In genomic region chr4:34847679-34848309, GRCm38 (mm10) we compare ENCODE assay signal across 25 mouse cellular contexts. TPM values are rescaled to one million over a fixed set of nuclear protein-coding genes. Genes with fewer than 3 reads are reported as not detected.
DNase-seq lines count a peak whose midpoint lies in the region; ATAC-seq and TF ChIP-seq lines count a peak whose summit lies in the region.
"Had no signal": no experiment of that assay in that cellular context is flagged by ENCODE, and none has a peak within 500 bp of the region (broad histone marks: within the 10 kb centered on the region; RNA-seq: fewer than 3 reads in every experiment).

No protein-coding gene starts in this region.

- no peak overlapping the region for H3K4me2 ChIP-seq in hindbrain, embryonic 16.5 days (ENCODE audit: low read length)
- H3K4me2 ChIP-seq in hindbrain, embryonic 11.5 days (replicated peaks; ENCODE audit: low read depth, low read length) = no peak overlapping the region
- peak overlapping the region; percentile 43 for H3K4me2 ChIP-seq in myocyte (ENCODE audit: low read depth)
- no peak overlapping the region for H3K4me2 ChIP-seq in forebrain, embryonic 15.5 days (replicated peaks)
- H3K4me2 ChIP-seq: forebrain, embryonic 13.5 days; midbrain, embryonic 15.5 days; neural tube, embryonic 12.5 days had no signal

- no peak overlapping the region for H3K9ac ChIP-seq in hindbrain, embryonic 16.5 days (ENCODE audit: low read depth, low read length)
- no peak overlapping the region for H3K9ac ChIP-seq in hindbrain, embryonic 11.5 days (ENCODE audit: low read depth, low read length)
- H3K9ac ChIP-seq in forebrain, embryonic 15.5 days (replicated peaks) = no peak overlapping the region
- H3K9ac ChIP-seq: forebrain, embryonic 13.5 days; liver, embryonic 14.5 days; midbrain, embryonic 15.5 days; neural tube, embryonic 12.5 days had no signal

- H3K4me3 ChIP-seq in hindbrain, embryonic 16.5 days (ENCODE audit: low read length) = no peak overlapping the region
- no peak overlapping the region for H3K4me3 ChIP-seq in hindbrain, embryonic 11.5 days (ENCODE audit: low read depth, low read length)
- no peak overlapping the region for H3K4me3 ChIP-seq in myocyte
- no peak overlapping the region for H3K4me3 ChIP-seq in forebrain, embryonic 15.5 days
- H3K4me3 ChIP-seq: forebrain, embryonic 13.5 days; midbrain, embryonic 15.5 days; neural tube, embryonic 12.5 days had no signal

- H3K27me3 ChIP-seq in hindbrain, embryonic 16.5 days (replicated peaks; ENCODE audit: control insufficient read depth, insufficient read depth, low read length) = no peaks in the 10 kb centered on the region
- H3K27me3 ChIP-seq in hindbrain, embryonic 11.5 days (ENCODE audit: control insufficient read depth, insufficient read depth, low read length) = no peaks in the 10 kb centered on the region
- no peaks in the 10 kb centered on the region for H3K27me3 ChIP-seq in myocyte (ENCODE audit: control insufficient read depth, insufficient read depth, insufficient read length)
- no peaks in the 10 kb centered on the region for H3K27me3 ChIP-seq in forebrain, embryonic 15.5 days
- H3K27me3 ChIP-seq: forebrain, embryonic 13.5 days; midbrain, embryonic 15.5 days; neural tube, embryonic 12.5 days had no signal

- TF ChIP-seq POLR2A in myocyte (IDR thresholded peaks at IDR 0.05; ENCODE audit: insufficient read length, low read depth) = no peak

- no peak overlapping the region for H3ac ChIP-seq in myocyte (ENCODE audit: control insufficient read depth, insufficient read length)

- 0 out of 2 replicates have a peak, but pooled peaks have one; percentile 5 for ATAC-seq in hindbrain, embryonic 16.5 days
- ATAC-seq in hindbrain, embryonic 11.5 days (ENCODE audit: low FRiP score) = no peak
- peak; percentile 63 for ATAC-seq in common myeloid progenitor, adult 5-6 weeks (replicated peaks; ENCODE audit: low read depth, poor library complexity, severe bottlenecking)
- ATAC-seq in forebrain, embryonic 15.5 days (replicated peaks) = no peak
- ATAC-seq: forebrain, embryonic 13.5 days; hindbrain, postnatal 0 days had no signal

- 96% methylated on average over 6 of the region's 6 CpGs for WGBS in hindbrain, embryonic 16.5 days
- WGBS in hindbrain, embryonic 11.5 days = 93% methylated on average over 6 of the region's 6 CpGs
- WGBS in forebrain, embryonic 15.5 days = 90% methylated on average over 6 of the region's 6 CpGs

- peaks cover 5% of the 10 kb centered on the region; the same call in 1 of the 2 replicates for H3K4me1 ChIP-seq in hindbrain, embryonic 16.5 days (ENCODE audit: control insufficient read depth, insufficient read depth, low read depth, low read length)
- H3K4me1 ChIP-seq in hindbrain, embryonic 11.5 days (replicated peaks; ENCODE audit: control insufficient read depth, insufficient read depth, low read length) = no peaks in the 10 kb centered on the region
- H3K4me1 ChIP-seq in forebrain, embryonic 15.5 days = peaks cover 7% of the 10 kb centered on the region; the same call in 1 of the 2 replicates
- H3K4me1 ChIP-seq: neural tube, embryonic 12.5 days had no signal

- no peak overlapping the region for H3K27ac ChIP-seq in hindbrain, embryonic 16.5 days (ENCODE audit: low read depth, low read length)
- no peak overlapping the region for H3K27ac ChIP-seq in hindbrain, embryonic 11.5 days (ENCODE audit: low read depth, low read length)
- H3K27ac ChIP-seq in forebrain, embryonic 15.5 days (replicated peaks) = no peak overlapping the region
- H3K27ac ChIP-seq: forebrain, embryonic 13.5 days; hindbrain, postnatal 0 days; liver, embryonic 14.5 days; midbrain, embryonic 15.5 days; neural tube, embryonic 12.5 days had no signal

- H3K36me3 ChIP-seq in hindbrain, embryonic 16.5 days (ENCODE audit: control insufficient read depth, insufficient read depth, low read length) = no peaks in the 10 kb centered on the region
- H3K36me3 ChIP-seq in hindbrain, embryonic 11.5 days (ENCODE audit: control insufficient read depth, insufficient read depth, low read length) = no peaks in the 10 kb centered on the region
- peaks cover 8% of the 10 kb centered on the region for H3K36me3 ChIP-seq in myocyte (ENCODE audit: control insufficient read depth, insufficient read depth)
- peaks cover 4% of the 10 kb centered on the region; the same call in 1 of the 2 replicates for H3K36me3 ChIP-seq in forebrain, embryonic 15.5 days
- H3K36me3 ChIP-seq: midbrain, embryonic 15.5 days had no signal

- peaks cover 97% of the 10 kb centered on the region for H3K79me2 ChIP-seq in myocyte (ENCODE audit: control insufficient read depth, insufficient read depth)

- H3K9me3 ChIP-seq in hindbrain, embryonic 16.5 days (ENCODE audit: control insufficient read depth, low read length) = no peaks in the 10 kb centered on the region; the same call in 1 of the 2 replicates
- no peaks in the 10 kb centered on the region for H3K9me3 ChIP-seq in hindbrain, embryonic 11.5 days (ENCODE audit: control insufficient read depth, low read length)
- no peaks in the 10 kb centered on the region for H3K9me3 ChIP-seq in forebrain, embryonic 15.5 days
- H3K9me3 ChIP-seq: forebrain, embryonic 13.5 days; midbrain, embryonic 15.5 days; neural tube, embryonic 12.5 days had no signal

- DNase-seq in hindbrain, embryonic 11.5 days (ENCODE audit: low spot score) = no peak
- peak; percentile 64 for DNase-seq in thymus, postnatal 4 days
- no peak for DNase-seq in layer of hippocampus, postnatal 14 days (ENCODE audit: low spot score in 2 of 2)
- no peak for DNase-seq in kidney, postnatal 10 days
- DNase-seq: adrenal gland, postnatal 10 days; cerebellum, adult 8-10 months; embryo, embryonic 11 days; heart, adult 18-20 months; lung, postnatal 36 days; right cerebral cortex, postnatal 4 days had no signal

TF ChIP-seq in myocyte, 11 proteins besides CTCF, POLR2A, EP300 and RAD21:
- TF ChIP-seq REST (IDR thresholded peaks at IDR 0.05; ENCODE audit: insufficient read depth, insufficient read length) = no peak
- peak in 2 of 3 experiments; percentile 60 to 85 for TF ChIP-seq MYOD1 (IDR thresholded peaks at IDR 0.05; ENCODE audit: control insufficient read depth in 1 of 3, insufficient read length in 2 of 3, low read depth in 2 of 3)
- TF ChIP-seq MYOG (IDR thresholded peaks at IDR 0.05; ENCODE audit: control insufficient read depth in 1 of 3, insufficient read depth in 1 of 3, insufficient read length in 2 of 3, low read depth in 2 of 3) = peak; percentile 54 to 86 (median 79)

RNA-seq across cellular contexts. Expression of gene Zfp292, which starts 35.0 kb away (rescaled TPM):
- polyA plus RNA-seq in hindbrain, embryonic 16.5 days (2015; fragmentation: Nextera tagmentation; extraction: Ambion mirVana) = 19.1 and 21.3 TPM in 2 replicates
- 41.7 and 42.4 TPM in 2 replicates for polyA plus RNA-seq in hindbrain, embryonic 11.5 days (2014; fragmentation: Nextera tagmentation; extraction: Ambion mirVana)
- 44.1 and 50.7 TPM in 2 replicates for total RNA-seq in common myeloid progenitor, adult 5-6 weeks (2017)
- polyA plus RNA-seq in myocyte (2012; fragmentation: generic; extraction: Trizol) = 1.8 TPM
- 36.7 and 37.4 TPM in 2 replicates for polyA plus RNA-seq in forebrain, embryonic 15.5 days (2015; fragmentation: Nextera tagmentation; extraction: Ambion mirVana)
- total RNA-seq in layer of hippocampus, postnatal 14 days (2021) = 10 to 100 TPM; 23.8 to 25.3 TPM

RNA-seq across cellular contexts. Expression of gene Cga, which starts 45.8 kb away (rescaled TPM):
- 0.48 TPM in 1 of 2 replicates, not detected in the other for polyA plus RNA-seq in hindbrain, embryonic 16.5 days (2015; fragmentation: Nextera tagmentation; extraction: Ambion mirVana)
- polyA plus RNA-seq in hindbrain, embryonic 11.5 days (2014; fragmentation: Nextera tagmentation; extraction: Ambion mirVana) = not detected in 2 replicates
- total RNA-seq in common myeloid progenitor, adult 5-6 weeks (2017) = not detected in 2 replicates
- polyA plus RNA-seq in myocyte (2012; fragmentation: generic; extraction: Trizol) = not detected
- polyA plus RNA-seq in forebrain, embryonic 15.5 days (2015; fragmentation: Nextera tagmentation; extraction: Ambion mirVana) = not detected in 2 replicates
- not detected for total RNA-seq in layer of hippocampus, postnatal 14 days (2021)
- total RNA-seq: adrenal gland, postnatal 10 days; heart, adult 18-20 months; hindbrain, postnatal 0 days; layer of hippocampus, adult 18-20 months; left cerebral cortex, adult 18-20 months had no signal
- polyA plus RNA-seq: forebrain, embryonic 13.5 days; heart, postnatal 0 days; hindbrain, postnatal 0 days; kidney, embryonic 14.5 days; limb, embryonic 11.5 days; liver, embryonic 14.5 days; midbrain, embryonic 15.5 days; neural tube, embryonic 12.5 days; stomach, embryonic 14.5 days had no signal

Comparison
In these comparisons a context has a peak if more than half of its experiments do, and no peak if none do; other contexts are left out.
1. ATAC-seq: peak in hindbrain, embryonic 16.5 days (single experiment) and common myeloid progenitor, adult 5-6 weeks (single experiment); none in hindbrain, embryonic 11.5 days (single experiment) and forebrain, embryonic 15.5 days (single experiment).